Mouse (Mus musculus) liver, postnatal 0 days (tissue): ENCODE measurements around the gene Gm29797. TPM values are rescaled to one million over a fixed set of nuclear protein-coding genes. Genes with fewer than 3 reads are reported as not detected.

ENCODE experiments used
- ATAC-seq: fragments of 200-750 bp; cut with Nextera tagmentation; 2 replicates; pipeline ENCODE4 v1.8.0; 2017; ENCODE audit warnings: mild to moderate bottlenecking, moderate library complexity
- DNase-seq: peaks from one replicate; pipeline ENCODE4 v3.0.0-alpha.2; 2016
- H3K27ac ChIP-seq: fragments of 300-500 bp; sonication (generic); 2 replicates; pipeline ENCODE4 v1.5.1; 2014; ENCODE audit warnings: antibody characterized with exemption, moderate library complexity, mild to moderate bottlenecking, low read depth
- H3K27me3 ChIP-seq: fragments of 300-500 bp; sonication (generic); 2 replicates; pipeline ENCODE4 v1.6.1; 2014; ENCODE audit warnings: low read length, control low read depth, mixed read lengths; ENCODE audit not compliant: insufficient read depth
- H3K36me3 ChIP-seq: fragments of 300-500 bp; sonication (generic); replicated peaks from 2 replicates; pipeline ENCODE4 v1.6.1; 2014; ENCODE audit warnings: mild to moderate bottlenecking, control low read depth, low read length, moderate library complexity, mixed read lengths; ENCODE audit not compliant: insufficient read depth
- H3K4me1 ChIP-seq: fragments of 300-500 bp; sonication (generic); 2 replicates; pipeline ENCODE4 v1.6.1; 2014; ENCODE audit warnings: antibody characterized with exemption, mild to moderate bottlenecking, control low read depth; ENCODE audit not compliant: insufficient read depth
- H3K4me2 ChIP-seq: fragments of 300-500 bp; sonication (generic); 2 replicates; pipeline ENCODE4 v1.6.1; 2014; ENCODE audit warnings: low read depth, mild to moderate bottlenecking, low read length, moderate library complexity, mixed read lengths
- H3K4me3 ChIP-seq: fragments of 300-500 bp; sonication (generic); 2 replicates; pipeline ENCODE4 v1.5.1; 2014; ENCODE audit warnings: low read depth, low read length
- H3K9ac ChIP-seq: fragments of 300-500 bp; sonication (generic); replicated peaks from 2 replicates; pipeline ENCODE4 v1.6.1; 2014; ENCODE audit warnings: mild to moderate bottlenecking, moderate library complexity
- H3K9me3 ChIP-seq: fragments of 300-500 bp; sonication (generic); 2 replicates; pipeline ENCODE4 v1.6.1; 2016; ENCODE audit warnings: mild to moderate bottlenecking, control low read depth, low read length, mixed read lengths
- CTCF ChIP-seq: sonication (generic); IDR thresholded peaks from 2 replicates; pipeline ENCODE4 v1.5.1; 2016; ENCODE audit warnings: antibody characterized with exemption, low read depth
- EP300 ChIP-seq: IDR thresholded peaks from 2 replicates; pipeline ENCODE4 v1.6.1; 2016; ENCODE audit warnings: antibody characterized with exemption, low read depth, mild to moderate bottlenecking
- WGBS: fragments of 180-500 bp; shearing (Covaris S2); extraction: QIAGEN DNeasy Blood & Tissue Kit; methylation state at CpG from one replicate; pipeline ENCODE4 v1.1.7; 2014; ENCODE audit not compliant: insufficient replicate concordance; 5-methylcytosine and 5-hydroxymethylcytosine counted together
- polyA plus RNA-seq: library from polyadenylated mRNA; unstranded; fragments of >200 nt; fragmentation: Nextera tagmentation; extraction: Ambion mirVana; gene quantifications from 2 replicates; pipeline ENCODE4 v1.2.1, GENCODE M21; 2015

Gm29797 gene
- polyA plus RNA-seq, 1 experiment from 2014 or later = not detected

GRCm38 (mm10) chr2:181670285-181670912 lies 13.6 kb downstream of the Gm29797 start:
- DNase-seq (no peak), ATAC-seq (no peak)
- TF ChIP-seq CTCF (peak; percentile 24; the same call in 1 of the 2 replicates), EP300 (no peak)
- Histone ChIP-seq H3K27ac (no peak overlapping the region), H3K36me3 (no peaks in the 10 kb centered on the region), H3K4me2 (peak overlapping the region; percentile 51), H3K9me3 (no peaks in the 10 kb centered on the region), H3K9ac (peak overlapping the region; percentile 30), H3K27me3 (peaks cover 41% of the 10 kb centered on the region), H3K4me3 (peak overlapping the region; percentile 41), H3K4me1 (peaks cover 3% of the 10 kb centered on the region)
- 5% methylated on average over 47 of the region's 56 CpGs for WGBS

- H3K4me1 ChIP-seq = peaks cover 8% of the 10 kb centered on the region
- 2% methylated on average over 41 of the region's 41 CpGs for WGBS
- H3K36me3 ChIP-seq = no peaks in the 10 kb centered on the region
- H3K4me3 ChIP-seq = peak overlapping the region; percentile 41
- DNase-seq = no peak
- H3K9me3 ChIP-seq = no peaks in the 10 kb centered on the region
- H3K27ac ChIP-seq = no peak overlapping the region
- peak overlapping the region; percentile 35 for H3K9ac ChIP-seq
- peaks cover 41% of the 10 kb centered on the region for H3K27me3 ChIP-seq
- no peak for TF ChIP-seq CTCF
- no peak for TF ChIP-seq EP300
- no peak for ATAC-seq
- H3K4me2 ChIP-seq = peak overlapping the region; percentile 51
These were observed 14.1 kb downstream of the Gm29797 start for GRCm38 (mm10) chr2:181670913-181671311.

- Histone ChIP-seq H3K4me2 (peak within 1 kb of the TSS; percentile 51), H3K27me3 (peaks cover 41% of the 10 kb centered on the region), H3K4me3 (peak within 1 kb of the TSS; percentile 41), H3K36me3 (no peaks in the 10 kb centered on the region), H3K4me1 (peaks cover 8% of the 10 kb centered on the region), H3K27ac (no peak within 1 kb of the TSS), H3K9me3 (no peaks in the 10 kb centered on the region), H3K9ac (peak within 1 kb of the TSS; percentile 35)
- under 1% methylated on average over 40 of the region's 43 CpGs for WGBS
- TF ChIP-seq CTCF = no peak
- no peak for TF ChIP-seq EP300
- DNase-seq (peak; percentile 25), ATAC-seq (no peak)
These were observed 14.5 kb downstream of the Gm29797 start, which contains the start of gene Sox18 for GRCm38 (mm10) chr2:181671326-181671725. Sox18 (minus strand) TSS chr2:181671640.

- H3K27ac ChIP-seq = no peak overlapping the region
- no peak overlapping the region for H3K4me3 ChIP-seq
- WGBS = 34% methylated on average over 7 of the region's 7 CpGs
- TF ChIP-seq EP300 (no peak), CTCF (no peak)
- H3K27me3 ChIP-seq = peaks cover 41% of the 10 kb centered on the region
- no peak overlapping the region for H3K4me2 ChIP-seq
- no peak overlapping the region for H3K9ac ChIP-seq
- peaks cover 8% of the 10 kb centered on the region for H3K4me1 ChIP-seq
- no peak for ATAC-seq
- DNase-seq = no peak
- H3K9me3 ChIP-seq = no peaks in the 10 kb centered on the region
- no peaks in the 10 kb centered on the region for H3K36me3 ChIP-seq
These were observed 15.2 kb downstream of the Gm29797 start for GRCm38 (mm10) chr2:181671984-181672383.

GRCm38 (mm10) chr2:181673501-181673900 lies 16.7 kb downstream of the Gm29797 start:
- WGBS = 65% methylated on average over 1 of the region's 1 CpGs
- no peak for ATAC-seq
- no peak overlapping the region for H3K4me2 ChIP-seq
- H3K27ac ChIP-seq = no peak overlapping the region
- TF ChIP-seq CTCF (no peak), EP300 (no peak)
- H3K4me1 ChIP-seq = peaks cover 8% of the 10 kb centered on the region
- no peak overlapping the region for H3K4me3 ChIP-seq
- no peaks in the 10 kb centered on the region for H3K36me3 ChIP-seq
- H3K9ac ChIP-seq = no peak overlapping the region
- peaks cover 41% of the 10 kb centered on the region for H3K27me3 ChIP-seq
- H3K9me3 ChIP-seq = no peaks in the 10 kb centered on the region
- no peak for DNase-seq

GRCm38 (mm10) chr2:181674934-181675333 lies 18.1 kb downstream of the Gm29797 start:
- 74% methylated on average over 4 of the region's 4 CpGs for WGBS
- peaks cover 35% of the 10 kb centered on the region for H3K27me3 ChIP-seq
- H3K9me3 ChIP-seq = no peaks in the 10 kb centered on the region
- H3K4me1 ChIP-seq = peaks cover 10% of the 10 kb centered on the region
- H3K4me2 ChIP-seq = no peak overlapping the region
- H3K4me3 ChIP-seq = no peak overlapping the region
- no peak overlapping the region for H3K27ac ChIP-seq
- ATAC-seq (no peak), DNase-seq (no peak)
- H3K9ac ChIP-seq = no peak overlapping the region
- no peaks in the 10 kb centered on the region for H3K36me3 ChIP-seq
- TF ChIP-seq CTCF = no peak
- TF ChIP-seq EP300 = no peak
